Comparison of ENCODE assay signal across 13 mouse cellular contexts in genomic region chr13:110158588-110159519, GRCm38 (mm10).
DNase-seq lines count a peak whose midpoint lies in the region; ATAC-seq lines count a peak whose summit lies in the region.
"Had no signal": no experiment of that assay in that cellular context is flagged by ENCODE, and none has a peak within 500 bp of the region (broad histone marks: within the 10 kb centered on the region; RNA-seq: fewer than 3 reads in every experiment).

No protein-coding gene starts in this region.

- DNase-seq in kidney, adult 9 months = peak; percentile 23
- DNase-seq in lung, postnatal 4 days = peak; percentile 30 to 48
- no peak for DNase-seq in left cerebral cortex, adult 8-10 months (ENCODE audit: low spot score in 2 of 2)
- no peak for DNase-seq in left cerebral cortex, postnatal 36 days (ENCODE audit: low spot score in 2 of 2)
- no peak for DNase-seq in adrenal gland, postnatal 10 days
- DNase-seq: cerebellum, adult 9-10 months; embryo, embryonic 11 days had no signal

- intact Hi-C loops in left cerebral cortex, postnatal 36 days (cut with DNase I) = no loop called here

- H3K36me3 ChIP-seq in kidney, embryonic 14.5 days (ENCODE audit: control insufficient read depth, insufficient read depth, low read length) = no peaks in the 10 kb centered on the region
- H3K36me3 ChIP-seq in forebrain, embryonic 12.5 days (replicated peaks) = no peaks in the 10 kb centered on the region
- H3K36me3 ChIP-seq in hindbrain, embryonic 13.5 days = no peaks in the 10 kb centered on the region
- H3K36me3 ChIP-seq: heart, embryonic 13.5 days; stomach, embryonic 15.5 days had no signal

- ATAC-seq in kidney, embryonic 14.5 days (ENCODE audit: low FRiP score, low TSS enrichment) = no peak
- no peak; the same call in 1 of the 2 replicates for ATAC-seq in forebrain, embryonic 12.5 days (ENCODE audit: low FRiP score)
- 0 out of 2 replicates have a peak, but pooled peaks have one; percentile 36 for ATAC-seq in hindbrain, embryonic 13.5 days (ENCODE audit: low FRiP score)
- ATAC-seq: inflammation-experienced regulatory T-cells, adult 6 months had no signal

- H3K27ac ChIP-seq in kidney, embryonic 14.5 days (ENCODE audit: low read depth, low read length) = no peak overlapping the region
- H3K27ac ChIP-seq in forebrain, embryonic 12.5 days = peak overlapping the region; percentile 68
- peak overlapping the region; percentile 87 for H3K27ac ChIP-seq in hindbrain, embryonic 13.5 days
- H3K27ac ChIP-seq: heart, embryonic 13.5 days; stomach, embryonic 15.5 days had no signal

- WGBS in kidney, embryonic 14.5 days = 68% methylated on average over 7 of the region's 7 CpGs
- 51% methylated on average over 7 of the region's 7 CpGs for WGBS in forebrain, embryonic 12.5 days
- WGBS in hindbrain, embryonic 13.5 days = 43% methylated on average over 7 of the region's 7 CpGs

- H3K9ac ChIP-seq in kidney, embryonic 14.5 days (ENCODE audit: low read depth, low read length) = no peak overlapping the region
- H3K9ac ChIP-seq in forebrain, embryonic 12.5 days = no peak overlapping the region
- H3K9ac ChIP-seq in hindbrain, embryonic 13.5 days = no peak overlapping the region
- H3K9ac ChIP-seq: heart, embryonic 13.5 days; stomach, embryonic 15.5 days had no signal

- no peaks in the 10 kb centered on the region for H3K27me3 ChIP-seq in kidney, embryonic 14.5 days (ENCODE audit: control insufficient read depth, insufficient read depth, low read length)
- no peaks in the 10 kb centered on the region for H3K27me3 ChIP-seq in forebrain, embryonic 12.5 days
- H3K27me3 ChIP-seq in hindbrain, embryonic 13.5 days = no peaks in the 10 kb centered on the region
- H3K27me3 ChIP-seq: heart, embryonic 13.5 days; stomach, embryonic 15.5 days had no signal

- no peaks in the 10 kb centered on the region for H3K4me1 ChIP-seq in kidney, embryonic 14.5 days (ENCODE audit: control insufficient read depth, insufficient read depth, low read length)
- peaks cover 15% of the 10 kb centered on the region for H3K4me1 ChIP-seq in forebrain, embryonic 12.5 days
- H3K4me1 ChIP-seq in hindbrain, embryonic 13.5 days (replicated peaks) = peaks cover 48% of the 10 kb centered on the region
- H3K4me1 ChIP-seq: heart, embryonic 13.5 days; stomach, embryonic 15.5 days had no signal

- no peak overlapping the region for H3K4me2 ChIP-seq in kidney, embryonic 14.5 days (replicated peaks; ENCODE audit: low read depth, low read length)
- H3K4me2 ChIP-seq in forebrain, embryonic 12.5 days = no peak overlapping the region
- no peak overlapping the region for H3K4me2 ChIP-seq in hindbrain, embryonic 13.5 days
- H3K4me2 ChIP-seq: heart, embryonic 13.5 days; stomach, embryonic 15.5 days had no signal

- no peak overlapping the region for H3K4me3 ChIP-seq in kidney, embryonic 14.5 days (ENCODE audit: low read length)
- no peak overlapping the region for H3K4me3 ChIP-seq in forebrain, embryonic 12.5 days (replicated peaks)
- H3K4me3 ChIP-seq in hindbrain, embryonic 13.5 days = no peak overlapping the region
- H3K4me3 ChIP-seq: heart, embryonic 13.5 days; stomach, embryonic 15.5 days had no signal

- no peaks in the 10 kb centered on the region for H3K9me3 ChIP-seq in kidney, embryonic 14.5 days (ENCODE audit: control insufficient read depth, low read length)
- H3K9me3 ChIP-seq in forebrain, embryonic 12.5 days = no peaks in the 10 kb centered on the region
- H3K9me3 ChIP-seq in hindbrain, embryonic 13.5 days = no peaks in the 10 kb centered on the region
- H3K9me3 ChIP-seq: heart, embryonic 13.5 days; stomach, embryonic 15.5 days had no signal

Comparison
In these comparisons a context has a peak if more than half of its experiments do, and no peak if none do; other contexts are left out.
1. DNase-seq: peak in kidney, adult 9 months (single experiment) and lung, postnatal 4 days (2 of 2); none in left cerebral cortex, adult 8-10 months (0 of 2), left cerebral cortex, postnatal 36 days (0 of 2) and adrenal gland, postnatal 10 days (single experiment).